Mouse (Mus musculus): ENCODE results near the gene Ank3.

- TF ChIP-seq CTCF (IDR thresholded peaks at IDR 0.05; ENCODE audit: borderline replicate concordance, extremely low read depth, insufficient read depth, insufficient read length) = no peak
- TF ChIP-seq POLR2A (IDR thresholded peaks at IDR 0.05; ENCODE audit: borderline replicate concordance, extremely low read depth, insufficient read depth, insufficient read length, poor library complexity, severe bottlenecking) = no peak
These were observed 321.4 kb downstream of the Ank3 start for GRCm38 (mm10) chr10:69719901-69720415.

Measured in brain, embryonic 14.5 days (tissue).